Mouse (Mus musculus): ENCODE measurements around the gene Timp2. TPM values are rescaled to one million over a fixed set of nuclear protein-coding genes. Genes with fewer than 3 reads are reported as not detected.
"Not testable (repeated sequence)": the region's sequence is repeated elsewhere in the genome, so short reads cannot be mapped to it uniquely, and the experiment has no call there.

Gene Timp2
- polyA plus RNA-seq, 1 experiment from 2014 or later: 115 TPM

GRCm38 (mm10) chr11:118387816-118388215 lies 32.3 kb upstream of the Timp2 start:
- not testable (repeated sequence) for H3K4me3 ChIP-seq; ATAC-seq (ENCODE audit: low FRiP score, low read depth); H3K36me3 ChIP-seq; H3K9me3 ChIP-seq; H3K9ac ChIP-seq; H3K27me3 ChIP-seq; H3K4me2 ChIP-seq (replicated peaks); H3K27ac ChIP-seq; H3K4me1 ChIP-seq
- WGBS: 93% methylated on average over 13 of the region's 13 CpGs

- 45% methylated on average over 11 of the region's 11 CpGs for WGBS
Observed at GRCm38 (mm10) chr11:118379251-118380009, 23.9 kb upstream of the Timp2 start.

GRCm38 (mm10) chr11:118378656-118379055 lies 23.1 kb upstream of the Timp2 start:
- H3K27ac ChIP-seq: no peak overlapping the region
- H3K27me3 ChIP-seq: no peaks in the 10 kb centered on the region
- no peak overlapping the region for H3K4me2 ChIP-seq (replicated peaks)
- no peaks in the 10 kb centered on the region for H3K36me3 ChIP-seq
- H3K4me3 ChIP-seq: no peak overlapping the region
- peaks cover 30% of the 10 kb centered on the region for H3K4me1 ChIP-seq
- no peaks in the 10 kb centered on the region for H3K9me3 ChIP-seq
- ATAC-seq (ENCODE audit: low FRiP score, low read depth): no peak
- H3K9ac ChIP-seq: no peak overlapping the region
- WGBS: 81% methylated on average over 6 of the region's 6 CpGs

More at GRCm38 (mm10) chr11:118379251-118380009, 23.9 kb upstream of the Timp2 start:
- H3K4me3 ChIP-seq: no peak overlapping the region
- peaks cover 23% of the 10 kb centered on the region for H3K4me1 ChIP-seq
- no peaks in the 10 kb centered on the region for H3K27me3 ChIP-seq
- ATAC-seq (ENCODE audit: low FRiP score, low read depth): peak; percentile 36; the same call in 1 of the 2 replicates
- no peaks in the 10 kb centered on the region for H3K9me3 ChIP-seq
- H3K4me2 ChIP-seq (replicated peaks): no peak overlapping the region
- peak overlapping the region; percentile 31; the same call in 1 of the 2 replicates for H3K9ac ChIP-seq
- H3K27ac ChIP-seq: no peak overlapping the region
- no peaks in the 10 kb centered on the region for H3K36me3 ChIP-seq

GRCm38 (mm10) chr11:118376323-118376722 lies 20.8 kb upstream of the Timp2 start:
- H3K4me1 ChIP-seq: peaks cover 52% of the 10 kb centered on the region
- ATAC-seq (ENCODE audit: low FRiP score, low read depth); H3K36me3 ChIP-seq; H3K9ac ChIP-seq; H3K27ac ChIP-seq; H3K9me3 ChIP-seq; H3K27me3 ChIP-seq; H3K4me3 ChIP-seq; H3K4me2 ChIP-seq (replicated peaks): not testable (repeated sequence)

GRCm38 (mm10) chr11:118375881-118376280 lies 20.3 kb upstream of the Timp2 start:
- 0 out of 2 replicates have a peak, but pooled peaks have one; percentile 37 for ATAC-seq (ENCODE audit: low FRiP score, low read depth)
- WGBS: 73% methylated on average over 5 of the region's 5 CpGs

GRCm38 (mm10) chr11:118375461-118375860 lies 19.9 kb upstream of the Timp2 start:
- 65% methylated on average over 8 of the region's 8 CpGs for WGBS
- Histone ChIP-seq H3K36me3 (no peaks in the 10 kb centered on the region), H3K4me3 (no peak overlapping the region), H3K9ac (no peak overlapping the region), H3K27ac (no peak overlapping the region), H3K9me3 (no peaks in the 10 kb centered on the region), H3K27me3 (no peaks in the 10 kb centered on the region), H3K4me1 (peaks cover 55% of the 10 kb centered on the region), H3K4me2 (replicated peaks) (no peak overlapping the region)
- no peak for ATAC-seq (ENCODE audit: low FRiP score, low read depth)

More at GRCm38 (mm10) chr11:118375881-118376280, 20.3 kb upstream of the Timp2 start:
- no peak overlapping the region for H3K27ac ChIP-seq
- H3K9ac ChIP-seq: no peak overlapping the region
- no peaks in the 10 kb centered on the region for H3K36me3 ChIP-seq
- peaks cover 55% of the 10 kb centered on the region for H3K4me1 ChIP-seq
- no peaks in the 10 kb centered on the region for H3K9me3 ChIP-seq
- no peak overlapping the region for H3K4me3 ChIP-seq
- H3K4me2 ChIP-seq (replicated peaks): no peak overlapping the region
- H3K27me3 ChIP-seq: no peaks in the 10 kb centered on the region

- Histone ChIP-seq H3K4me1 (peaks cover 55% of the 10 kb centered on the region), H3K9me3 (no peaks in the 10 kb centered on the region), H3K27ac (no peak overlapping the region), H3K27me3 (no peaks in the 10 kb centered on the region), H3K4me3 (no peak overlapping the region), H3K36me3 (no peaks in the 10 kb centered on the region), H3K9ac (no peak overlapping the region), H3K4me2 (replicated peaks) (no peak overlapping the region)
- ATAC-seq (ENCODE audit: low FRiP score, low read depth): no peak
Observed at GRCm38 (mm10) chr11:118375006-118375405, 19.5 kb upstream of the Timp2 start.

GRCm38 (mm10) chr11:118374506-118374905 lies 19.0 kb upstream of the Timp2 start:
- no peak overlapping the region for H3K4me3 ChIP-seq
- H3K27ac ChIP-seq: no peak overlapping the region
- H3K4me1 ChIP-seq: peaks cover 54% of the 10 kb centered on the region
- no peak for ATAC-seq (ENCODE audit: low FRiP score, low read depth)
- no peak overlapping the region for H3K4me2 ChIP-seq (replicated peaks)
- H3K9me3 ChIP-seq: no peaks in the 10 kb centered on the region
- H3K27me3 ChIP-seq: no peaks in the 10 kb centered on the region
- 67% methylated on average over 5 of the region's 5 CpGs for WGBS
- no peaks in the 10 kb centered on the region for H3K36me3 ChIP-seq
- H3K9ac ChIP-seq: no peak overlapping the region

GRCm38 (mm10) chr11:118372641-118373040 lies 17.1 kb upstream of the Timp2 start:
- WGBS: 43% methylated on average over 7 of the region's 7 CpGs
- Histone ChIP-seq H3K27ac (peak overlapping the region; percentile 74), H3K4me2 (replicated peaks) (no peak overlapping the region), H3K36me3 (no peaks in the 10 kb centered on the region), H3K4me1 (peaks cover 50% of the 10 kb centered on the region), H3K4me3 (no peak overlapping the region), H3K27me3 (no peaks in the 10 kb centered on the region), H3K9me3 (no peaks in the 10 kb centered on the region), H3K9ac (0 out of 2 replicates have a peak overlapping the region, but pooled peaks have one; percentile 48)
- ATAC-seq (ENCODE audit: low FRiP score, low read depth): no peak

GRCm38 (mm10) chr11:118371876-118372275 lies 16.3 kb upstream of the Timp2 start:
- Histone ChIP-seq H3K4me2 (replicated peaks) (no peak overlapping the region), H3K36me3 (no peaks in the 10 kb centered on the region), H3K27me3 (no peaks in the 10 kb centered on the region), H3K4me1 (peaks cover 50% of the 10 kb centered on the region), H3K27ac (peak overlapping the region; percentile 74; the same call in 1 of the 2 replicates), H3K9me3 (no peaks in the 10 kb centered on the region), H3K4me3 (no peak overlapping the region), H3K9ac (no peak overlapping the region)
- ATAC-seq (ENCODE audit: low FRiP score, low read depth): no peak
- WGBS: 65% methylated on average over 7 of the region's 7 CpGs

GRCm38 (mm10) chr11:118369657-118370056 lies 14.1 kb upstream of the Timp2 start:
- no peak for ATAC-seq (ENCODE audit: low FRiP score, low read depth)
- WGBS: 71% methylated on average over 8 of the region's 8 CpGs
- H3K9ac ChIP-seq: no peak overlapping the region
- H3K27ac ChIP-seq: no peak overlapping the region
- no peak overlapping the region for H3K4me2 ChIP-seq (replicated peaks)
- H3K4me1 ChIP-seq: peaks cover 52% of the 10 kb centered on the region
- no peaks in the 10 kb centered on the region for H3K9me3 ChIP-seq
- no peaks in the 10 kb centered on the region for H3K27me3 ChIP-seq
- H3K36me3 ChIP-seq: no peaks in the 10 kb centered on the region
- no peak overlapping the region for H3K4me3 ChIP-seq

- H3K4me2 ChIP-seq (replicated peaks): no peak overlapping the region
- no peaks in the 10 kb centered on the region for H3K27me3 ChIP-seq
- peaks cover 52% of the 10 kb centered on the region for H3K4me1 ChIP-seq
- no peaks in the 10 kb centered on the region for H3K36me3 ChIP-seq
- H3K9me3 ChIP-seq: no peaks in the 10 kb centered on the region
- no peak overlapping the region for H3K4me3 ChIP-seq
- no peak for ATAC-seq (ENCODE audit: low FRiP score, low read depth)
- H3K27ac ChIP-seq: no peak overlapping the region
- H3K9ac ChIP-seq: no peak overlapping the region
- WGBS: 83% methylated on average over 5 of the region's 5 CpGs
Observed at GRCm38 (mm10) chr11:118369251-118369650, 13.7 kb upstream of the Timp2 start.

- Histone ChIP-seq H3K4me2 (replicated peaks) (no peak overlapping the region), H3K27me3 (no peaks in the 10 kb centered on the region), H3K36me3 (no peaks in the 10 kb centered on the region), H3K9ac (no peak overlapping the region), H3K4me3 (no peak overlapping the region), H3K4me1 (peaks cover 55% of the 10 kb centered on the region), H3K27ac (no peak overlapping the region), H3K9me3 (no peaks in the 10 kb centered on the region)
- 65% methylated on average over 3 of the region's 3 CpGs for WGBS
- ATAC-seq (ENCODE audit: low FRiP score, low read depth): no peak
Observed at GRCm38 (mm10) chr11:118368330-118368729, 12.8 kb upstream of the Timp2 start.

Data from limb, embryonic 13.5 days (tissue).